Mouse (Mus musculus) adrenal gland, postnatal 4 days (tissue): ENCODE measurements around the gene Cyp2w1. TPM values are rescaled to one million over a fixed set of nuclear protein-coding genes. Genes with fewer than 3 reads are reported as not detected.
"Not testable (repeated sequence)": the region's sequence is repeated elsewhere in the genome, so short reads cannot be mapped to it uniquely, and the experiment has no call there.

Experiments
- DNase-seq, 2 experiments: peaks; one replicate each; pipeline ENCODE4 v3.0.0; 2021 to 2022; ENCODE audit warnings: low spot score in 2 of 2, mixed read lengths in 2 of 2
- total RNA-seq, 2 experiments: library from RNA; stranded (reverse); gene quantifications; 2 replicates each; pipeline ENCODE4 v1.2.3; 2021

The Cyp2w1 gene
- total RNA-seq, 2 experiments from 2014 or later = not detected

GRCm38 (mm10) chr5:139331742-139332141, 20.7 kb upstream of the Cyp2w1 start:
- peak; percentile 58 to 60 for DNase-seq

GRCm38 (mm10) chr5:139332590-139333272, 19.7 kb upstream of the Cyp2w1 start:
- DNase-seq = no peak

GRCm38 (mm10) chr5:139333301-139334013, 19.0 kb upstream of the Cyp2w1 start:
- no peak for DNase-seq

- not testable (repeated sequence) for DNase-seq
These were observed 18.0 kb upstream of the Cyp2w1 start for GRCm38 (mm10) chr5:139334394-139334793.

- no peak for DNase-seq
These were observed 16.8 kb upstream of the Cyp2w1 start for GRCm38 (mm10) chr5:139335634-139336033.

GRCm38 (mm10) chr5:139337826-139338370, 14.5 kb upstream of the Cyp2w1 start:
- no peak for DNase-seq

GRCm38 (mm10) chr5:139338403-139338802, 14.0 kb upstream of the Cyp2w1 start:
- DNase-seq = no peak

- no peak for DNase-seq
These were observed 13.5 kb upstream of the Cyp2w1 start for GRCm38 (mm10) chr5:139338891-139339290.

- DNase-seq = peak; percentile 59 to 61
These were observed 8.3 kb upstream of the Cyp2w1 start for GRCm38 (mm10) chr5:139344021-139344686.

- DNase-seq = peak; percentile 93 to 97
These were observed 7.6 kb upstream of the Cyp2w1 start for GRCm38 (mm10) chr5:139344687-139345363.

- no peak for DNase-seq
These were observed 7.1 kb upstream of the Cyp2w1 start for GRCm38 (mm10) chr5:139345364-139345714.

- no peak for DNase-seq
These were observed 5.2 kb upstream of the Cyp2w1 start for GRCm38 (mm10) chr5:139347225-139347624.

GRCm38 (mm10) chr5:139349713-139350112, 2.7 kb upstream of the Cyp2w1 start:
- DNase-seq = no peak

GRCm38 (mm10) chr5:139351134-139351533, 1.3 kb upstream of the Cyp2w1 start, which contains the start of gene Cox19:
TSS of gene Cox19 (minus strand) at chr5:139351418.
- no peak for DNase-seq

GRCm38 (mm10) chr5:139351628-139352027, 789 bp upstream of the Cyp2w1 start:
- DNase-seq = no peak

GRCm38 (mm10) chr5:139353496-139353895, 1.1 kb downstream of the Cyp2w1 start:
- no peak for DNase-seq

- no peak for DNase-seq
These were observed 1.5 kb downstream of the Cyp2w1 start for GRCm38 (mm10) chr5:139353946-139354345.

- DNase-seq = peak; percentile 56 to 63
These were observed 2.9 kb downstream of the Cyp2w1 start for GRCm38 (mm10) chr5:139355235-139355772.

GRCm38 (mm10) chr5:139358653-139359052, 6.2 kb downstream of the Cyp2w1 start:
- no peak for DNase-seq

GRCm38 (mm10) chr5:139359244-139359643, 6.8 kb downstream of the Cyp2w1 start:
- no peak for DNase-seq

GRCm38 (mm10) chr5:139363858-139364257, 11.4 kb downstream of the Cyp2w1 start:
- DNase-seq = no peak
